In genomic region chr17:56165671-56166070, GRCm38 (mm10) we compare ENCODE assay signal across 20 mouse cellular contexts. TPM values are rescaled to one million over a fixed set of nuclear protein-coding genes. Genes with fewer than 3 reads are reported as not detected.
A peak's percentile ranks its signal among the peaks of the same experiment; 100 is the strongest.
DNase-seq lines count a peak whose midpoint lies in the region; ATAC-seq lines count a peak whose summit lies in the region.
"Had no signal": no experiment of that assay in that cellular context is flagged by ENCODE, and none has a peak within 500 bp of the region (broad histone marks: within the 10 kb centered on the region; RNA-seq: fewer than 3 reads in every experiment).

No protein-coding gene starts in this region.

- WGBS in forebrain, embryonic 11.5 days, result 75% methylated on average over 11 of the region's 11 CpGs
- WGBS in forebrain, embryonic 10.5 days, result 80% methylated on average over 11 of the region's 11 CpGs
- 60% methylated on average over 11 of the region's 11 CpGs for WGBS in midbrain, embryonic 11.5 days
- WGBS in midbrain, embryonic 10.5 days, result 76% methylated on average over 11 of the region's 11 CpGs
- 51% methylated on average over 11 of the region's 11 CpGs for WGBS in intestine, embryonic 16.5 days
- 17% methylated on average over 11 of the region's 11 CpGs for WGBS in neural tube, embryonic 15.5 days

- no peak overlapping the region for H3K9ac ChIP-seq in forebrain, embryonic 11.5 days (ENCODE audit: low read length)
- no peak overlapping the region for H3K9ac ChIP-seq in midbrain, embryonic 11.5 days (ENCODE audit: low read length)
- peak overlapping the region; percentile 38; the same call in 1 of the 2 replicates for H3K9ac ChIP-seq in intestine, embryonic 16.5 days (ENCODE audit: low read depth, low read length)
- H3K9ac ChIP-seq in neural tube, embryonic 15.5 days (replicated peaks), result 0 out of 2 replicates have a peak overlapping the region, but pooled peaks have one; percentile 14
- H3K9ac ChIP-seq: heart, embryonic 15.5 days; limb, embryonic 13.5 days; stomach, embryonic 15.5 days had no signal

- no peak overlapping the region for H3K4me2 ChIP-seq in forebrain, embryonic 11.5 days (ENCODE audit: low read depth, low read length, severe bottlenecking)
- no peak overlapping the region for H3K4me2 ChIP-seq in midbrain, embryonic 11.5 days
- no peak overlapping the region for H3K4me2 ChIP-seq in intestine, embryonic 16.5 days (ENCODE audit: low read depth, low read length)
- H3K4me2 ChIP-seq in neural tube, embryonic 15.5 days, result no peak overlapping the region
- H3K4me2 ChIP-seq: heart, embryonic 15.5 days; limb, embryonic 13.5 days; stomach, embryonic 15.5 days had no signal

- no peak overlapping the region for H3K4me3 ChIP-seq in forebrain, embryonic 11.5 days (ENCODE audit: low read depth, low read length)
- no peak overlapping the region for H3K4me3 ChIP-seq in forebrain, embryonic 10.5 days
- H3K4me3 ChIP-seq in midbrain, embryonic 11.5 days (ENCODE audit: low read depth, low read length), result no peak overlapping the region
- no peak overlapping the region for H3K4me3 ChIP-seq in midbrain, embryonic 10.5 days
- no peak overlapping the region for H3K4me3 ChIP-seq in intestine, embryonic 16.5 days (ENCODE audit: low read length)
- no peak overlapping the region for H3K4me3 ChIP-seq in neural tube, embryonic 15.5 days (replicated peaks)
- H3K4me3 ChIP-seq: embryonic facial prominence, embryonic 10.5 days; heart, embryonic 15.5 days; limb, embryonic 13.5 days; stomach, embryonic 15.5 days had no signal

- H3K36me3 ChIP-seq in forebrain, embryonic 11.5 days (ENCODE audit: control insufficient read depth, insufficient read depth, low read length), result no peaks in the 10 kb centered on the region
- no peaks in the 10 kb centered on the region for H3K36me3 ChIP-seq in forebrain, embryonic 10.5 days (replicated peaks)
- no peaks in the 10 kb centered on the region for H3K36me3 ChIP-seq in midbrain, embryonic 11.5 days (ENCODE audit: control insufficient read depth, insufficient read depth, low read length)
- no peaks in the 10 kb centered on the region for H3K36me3 ChIP-seq in midbrain, embryonic 10.5 days
- no peaks in the 10 kb centered on the region for H3K36me3 ChIP-seq in intestine, embryonic 16.5 days (ENCODE audit: control insufficient read depth, insufficient read depth, low read length)
- no peaks in the 10 kb centered on the region for H3K36me3 ChIP-seq in neural tube, embryonic 15.5 days
- H3K36me3 ChIP-seq: embryonic facial prominence, embryonic 10.5 days; heart, embryonic 15.5 days; limb, embryonic 13.5 days; stomach, embryonic 15.5 days had no signal

- no peak for DNase-seq in forebrain, embryonic 11.5 days (ENCODE audit: low spot score)
- no peak for DNase-seq in forebrain, embryonic 10.5 days (ENCODE audit: extremely low spot score, low spot score)
- DNase-seq in midbrain, embryonic 11.5 days (ENCODE audit: low spot score, missing footprints), result peak; percentile 35
- no peak for DNase-seq in midbrain, embryonic 10.5 days (ENCODE audit: low spot score)
- no peak for DNase-seq in cerebellum, adult 9-11 months
- DNase-seq: adrenal gland, adult 2 months; cerebellum, adult 11-12 months; heart, adult 18-20 months; lung, postnatal 36 days had no signal

- no peak for ATAC-seq in forebrain, embryonic 11.5 days (replicated peaks; ENCODE audit: low FRiP score)
- no peak for ATAC-seq in midbrain, embryonic 11.5 days (ENCODE audit: low FRiP score)
- no peak for ATAC-seq in intestine, embryonic 16.5 days
- no peak for ATAC-seq in neural tube, embryonic 15.5 days (ENCODE audit: low FRiP score)
- ATAC-seq in megakaryocyte, adult 5-6 weeks (ENCODE audit: poor library complexity, severe bottlenecking), result no peak
- ATAC-seq: forebrain, embryonic 16.5 days had no signal

- H3K27me3 ChIP-seq in forebrain, embryonic 11.5 days (ENCODE audit: control insufficient read depth, insufficient read depth, low read length), result peaks cover 3% of the 10 kb centered on the region; the same call in 1 of the 2 replicates
- peaks cover 18% of the 10 kb centered on the region for H3K27me3 ChIP-seq in forebrain, embryonic 10.5 days (ENCODE audit: poor library complexity, severe bottlenecking)
- peaks cover 6% of the 10 kb centered on the region; the same call in 1 of the 2 replicates for H3K27me3 ChIP-seq in midbrain, embryonic 11.5 days (ENCODE audit: control insufficient read depth, insufficient read depth, low read length)
- H3K27me3 ChIP-seq in midbrain, embryonic 10.5 days (ENCODE audit: low read depth, poor library complexity, severe bottlenecking), result peaks cover 12% of the 10 kb centered on the region
- no peaks in the 10 kb centered on the region for H3K27me3 ChIP-seq in intestine, embryonic 16.5 days (replicated peaks; ENCODE audit: control insufficient read depth, insufficient read depth, low read length)
- 0 out of 2 replicates have a peak, but pooled peaks cover 6% of the 10 kb centered on the region for H3K27me3 ChIP-seq in neural tube, embryonic 15.5 days (replicated peaks)
- H3K27me3 ChIP-seq: heart, embryonic 15.5 days had no signal

- H3K4me1 ChIP-seq in forebrain, embryonic 11.5 days (replicated peaks; ENCODE audit: control insufficient read depth, insufficient read depth, low read length), result peaks cover 16% of the 10 kb centered on the region
- peaks cover 43% of the 10 kb centered on the region for H3K4me1 ChIP-seq in forebrain, embryonic 10.5 days
- peaks cover 19% of the 10 kb centered on the region for H3K4me1 ChIP-seq in midbrain, embryonic 11.5 days (ENCODE audit: control insufficient read depth, insufficient read depth, low read length)
- peaks cover 37% of the 10 kb centered on the region for H3K4me1 ChIP-seq in midbrain, embryonic 10.5 days
- peaks cover 24% of the 10 kb centered on the region for H3K4me1 ChIP-seq in intestine, embryonic 16.5 days (ENCODE audit: control insufficient read depth, insufficient read depth, low read length)
- H3K4me1 ChIP-seq in neural tube, embryonic 15.5 days, result peaks cover 37% of the 10 kb centered on the region

- H3K9me3 ChIP-seq in forebrain, embryonic 11.5 days (ENCODE audit: control insufficient read depth, low read length), result no peaks in the 10 kb centered on the region
- no peaks in the 10 kb centered on the region for H3K9me3 ChIP-seq in forebrain, embryonic 10.5 days
- no peaks in the 10 kb centered on the region for H3K9me3 ChIP-seq in midbrain, embryonic 11.5 days (ENCODE audit: control insufficient read depth, low read length)
- no peaks in the 10 kb centered on the region for H3K9me3 ChIP-seq in midbrain, embryonic 10.5 days (replicated peaks)
- H3K9me3 ChIP-seq in intestine, embryonic 16.5 days (ENCODE audit: control insufficient read depth, low read length), result no peaks in the 10 kb centered on the region
- H3K9me3 ChIP-seq in neural tube, embryonic 15.5 days (replicated peaks), result no peaks in the 10 kb centered on the region
- H3K9me3 ChIP-seq: embryonic facial prominence, embryonic 10.5 days; heart, embryonic 15.5 days; limb, embryonic 13.5 days; stomach, embryonic 15.5 days had no signal

- H3K27ac ChIP-seq in forebrain, embryonic 11.5 days (ENCODE audit: low read depth, low read length), result 0 out of 2 replicates have a peak overlapping the region, but pooled peaks have one; percentile 3
- no peak overlapping the region for H3K27ac ChIP-seq in forebrain, embryonic 10.5 days
- no peak overlapping the region for H3K27ac ChIP-seq in midbrain, embryonic 11.5 days (ENCODE audit: low read depth, low read length)
- no peak overlapping the region for H3K27ac ChIP-seq in midbrain, embryonic 10.5 days (replicated peaks)
- H3K27ac ChIP-seq in intestine, embryonic 16.5 days (ENCODE audit: low read length), result no peak overlapping the region
- H3K27ac ChIP-seq in neural tube, embryonic 15.5 days (replicated peaks), result 0 out of 2 replicates have a peak overlapping the region, but pooled peaks have one; percentile 45
- H3K27ac ChIP-seq: embryonic facial prominence, embryonic 10.5 days; heart, embryonic 15.5 days; limb, embryonic 13.5 days; stomach, embryonic 15.5 days had no signal

RNA-seq across cellular contexts. Expression of gene Tnfaip8l1, which starts 3.4 kb away (rescaled TPM):
- polyA plus RNA-seq in forebrain, embryonic 11.5 days (2014; fragmentation: Nextera tagmentation; extraction: Ambion mirVana), result 7.7 and 8.4 TPM in 2 replicates
- polyA plus RNA-seq in forebrain, embryonic 10.5 days (2016; fragmentation: Nextera tagmentation; extraction: Ambion mirVana), result 7.4 and 8.1 TPM in 2 replicates
- polyA plus RNA-seq in midbrain, embryonic 11.5 days (2014; fragmentation: Nextera tagmentation; extraction: Ambion mirVana), result 5.8 and 7.7 TPM in 2 replicates
- 7.2 and 8.4 TPM in 2 replicates for polyA plus RNA-seq in midbrain, embryonic 10.5 days (2016; fragmentation: Nextera tagmentation; extraction: Ambion mirVana)
- polyA plus RNA-seq in intestine, embryonic 16.5 days (2015; fragmentation: Nextera tagmentation; extraction: Ambion mirVana), result 10.6 and 12.7 TPM in 2 replicates
- polyA plus RNA-seq in neural tube, embryonic 15.5 days (2015; fragmentation: Nextera tagmentation; extraction: Ambion mirVana), result 10.5 and 10.6 TPM in 2 replicates
- total RNA-seq in megakaryocyte, adult 5-6 weeks (2015), result 4.3 and 4.4 TPM in 2 replicates
- 3.2 and 4.8 TPM in 2 replicates for total RNA-seq in megakaryocyte, adult 5-6 weeks (2017)

RNA-seq across cellular contexts. Expression of gene Mydgf, which starts 18.0 kb away (rescaled TPM):
- polyA plus RNA-seq in forebrain, embryonic 11.5 days (2014; fragmentation: Nextera tagmentation; extraction: Ambion mirVana), result 55.4 and 64.0 TPM in 2 replicates
- polyA plus RNA-seq in forebrain, embryonic 10.5 days (2016; fragmentation: Nextera tagmentation; extraction: Ambion mirVana), result 75.5 and 78.5 TPM in 2 replicates
- polyA plus RNA-seq in midbrain, embryonic 11.5 days (2014; fragmentation: Nextera tagmentation; extraction: Ambion mirVana), result 52.3 and 57.7 TPM in 2 replicates
- 77.0 and 78.4 TPM in 2 replicates for polyA plus RNA-seq in midbrain, embryonic 10.5 days (2016; fragmentation: Nextera tagmentation; extraction: Ambion mirVana)
- 119 and 121 TPM in 2 replicates for polyA plus RNA-seq in intestine, embryonic 16.5 days (2015; fragmentation: Nextera tagmentation; extraction: Ambion mirVana)
- polyA plus RNA-seq in neural tube, embryonic 15.5 days (2015; fragmentation: Nextera tagmentation; extraction: Ambion mirVana), result 80.3 and 82.3 TPM in 2 replicates
- 27.0 and 32.5 TPM in 2 replicates for total RNA-seq in megakaryocyte, adult 5-6 weeks (2015)
- total RNA-seq in megakaryocyte, adult 5-6 weeks (2017), result 25.7 and 29.1 TPM in 2 replicates

RNA-seq across cellular contexts. Expression of gene Sema6b, which starts 25.5 kb away (rescaled TPM):
- 1.4 and 2.5 TPM in 2 replicates for polyA plus RNA-seq in forebrain, embryonic 11.5 days (2014; fragmentation: Nextera tagmentation; extraction: Ambion mirVana)
- polyA plus RNA-seq in forebrain, embryonic 10.5 days (2016; fragmentation: Nextera tagmentation; extraction: Ambion mirVana), result 0.44 and 0.67 TPM in 2 replicates
- 1.9 TPM in 2 replicates for polyA plus RNA-seq in midbrain, embryonic 11.5 days (2014; fragmentation: Nextera tagmentation; extraction: Ambion mirVana)
- polyA plus RNA-seq in midbrain, embryonic 10.5 days (2016; fragmentation: Nextera tagmentation; extraction: Ambion mirVana), result 1.2 and 1.8 TPM in 2 replicates
- polyA plus RNA-seq in intestine, embryonic 16.5 days (2015; fragmentation: Nextera tagmentation; extraction: Ambion mirVana), result 0.81 and 0.99 TPM in 2 replicates
- polyA plus RNA-seq in neural tube, embryonic 15.5 days (2015; fragmentation: Nextera tagmentation; extraction: Ambion mirVana), result 12.3 and 16.2 TPM in 2 replicates
- total RNA-seq in megakaryocyte, adult 5-6 weeks (2015), result 1.5 TPM in 2 replicates
- total RNA-seq in megakaryocyte, adult 5-6 weeks (2017), result 2.0 and 2.7 TPM in 2 replicates

RNA-seq across cellular contexts. Expression of gene Lrg1, which starts 43.9 kb away (rescaled TPM):
- polyA plus RNA-seq in forebrain, embryonic 11.5 days (2014; fragmentation: Nextera tagmentation; extraction: Ambion mirVana), result 0.17 and 0.51 TPM in 2 replicates
- polyA plus RNA-seq in forebrain, embryonic 10.5 days (2016; fragmentation: Nextera tagmentation; extraction: Ambion mirVana), result not detected in 2 replicates
- polyA plus RNA-seq in midbrain, embryonic 11.5 days (2014; fragmentation: Nextera tagmentation; extraction: Ambion mirVana), result 0.15 TPM in 1 of 2 replicates, not detected in the other
- polyA plus RNA-seq in midbrain, embryonic 10.5 days (2016; fragmentation: Nextera tagmentation; extraction: Ambion mirVana), result not detected in 2 replicates
- polyA plus RNA-seq in intestine, embryonic 16.5 days (2015; fragmentation: Nextera tagmentation; extraction: Ambion mirVana), result 0.47 and 0.57 TPM in 2 replicates
- polyA plus RNA-seq in neural tube, embryonic 15.5 days (2015; fragmentation: Nextera tagmentation; extraction: Ambion mirVana), result 0.22 and 0.63 TPM in 2 replicates
- total RNA-seq in megakaryocyte, adult 5-6 weeks (2015), result 17.6 and 20.1 TPM in 2 replicates
- total RNA-seq in megakaryocyte, adult 5-6 weeks (2017), result 23.9 and 33.9 TPM in 2 replicates
- total RNA-seq: CH12.LX; layer of hippocampus, postnatal 10 days had no signal
- polyA plus RNA-seq: forebrain, embryonic 16.5 days; kidney, embryonic 14.5 days had no signal

RNA-seq across cellular contexts. Expression of gene Plin5, which starts 48.3 kb away (rescaled TPM):
- polyA plus RNA-seq in forebrain, embryonic 11.5 days (2014; fragmentation: Nextera tagmentation; extraction: Ambion mirVana), result 0.21 TPM in 1 of 2 replicates, not detected in the other
- polyA plus RNA-seq in forebrain, embryonic 10.5 days (2016; fragmentation: Nextera tagmentation; extraction: Ambion mirVana), result 0.25 and 0.33 TPM in 2 replicates
- 0.07 TPM in 1 of 2 replicates, not detected in the other for polyA plus RNA-seq in midbrain, embryonic 11.5 days (2014; fragmentation: Nextera tagmentation; extraction: Ambion mirVana)
- polyA plus RNA-seq in midbrain, embryonic 10.5 days (2016; fragmentation: Nextera tagmentation; extraction: Ambion mirVana), result 0.11 and 0.21 TPM in 2 replicates
- polyA plus RNA-seq in intestine, embryonic 16.5 days (2015; fragmentation: Nextera tagmentation; extraction: Ambion mirVana), result 0.48 and 0.57 TPM in 2 replicates
- polyA plus RNA-seq in neural tube, embryonic 15.5 days (2015; fragmentation: Nextera tagmentation; extraction: Ambion mirVana), result 2.4 and 2.7 TPM in 2 replicates
- total RNA-seq in megakaryocyte, adult 5-6 weeks (2015), result 0.18 TPM in 1 of 2 replicates, not detected in the other
- total RNA-seq in megakaryocyte, adult 5-6 weeks (2017), result 0.45 TPM in 1 of 2 replicates, not detected in the other
- total RNA-seq: CH12.LX had no signal
- polyA plus RNA-seq: limb, embryonic 13.5 days had no signal

Comparison
In these comparisons a context has a peak if more than half of its experiments do, and no peak if none do; other contexts are left out.
1. H3K27ac ChIP-seq: peak in forebrain, embryonic 11.5 days (single experiment) and neural tube, embryonic 15.5 days (single experiment); none in forebrain, embryonic 10.5 days (single experiment), midbrain, embryonic 11.5 days (single experiment), midbrain, embryonic 10.5 days (single experiment) and intestine, embryonic 16.5 days (single experiment).
2. H3K9ac ChIP-seq: peak in intestine, embryonic 16.5 days (single experiment) and neural tube, embryonic 15.5 days (single experiment); none in forebrain, embryonic 11.5 days (single experiment) and midbrain, embryonic 11.5 days (single experiment).